Mouse (Mus musculus): Measurements from ENCODE around the gene C130032M10Rik.

DNA sequence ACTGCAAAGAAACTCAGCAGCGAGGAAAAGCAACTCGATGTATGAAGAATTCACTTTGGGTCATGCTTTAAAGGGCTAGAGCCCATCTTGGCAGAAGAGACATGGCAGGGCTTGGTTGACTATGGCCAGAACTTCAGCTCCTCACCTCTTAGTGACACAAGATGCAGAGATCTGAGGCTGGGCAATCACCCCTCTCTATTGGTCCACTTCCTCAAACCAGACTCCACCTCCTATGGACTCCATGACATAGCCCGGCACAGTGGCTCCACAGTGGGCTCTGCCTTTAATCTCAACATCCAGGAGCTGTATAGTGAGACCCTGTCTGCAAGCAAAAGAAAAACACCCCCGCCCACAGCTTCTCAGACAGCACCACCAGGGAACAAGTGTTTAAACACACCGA is 30.7 kb upstream of the C130032M10Rik start:
- TF ChIP-seq CTCF (IDR thresholded peaks at IDR 0.05; ENCODE audit: borderline replicate concordance, extremely low read depth, insufficient read depth, insufficient read length) (no peak), POLR2A (IDR thresholded peaks at IDR 0.05; ENCODE audit: borderline replicate concordance, extremely low read depth, insufficient read depth, insufficient read length, poor library complexity, severe bottlenecking) (no peak)

All from brain, embryonic 14.5 days (tissue).